Mouse (Mus musculus) bone marrow macrophage, adult 2 months (primary cell): Measurements from ENCODE around the gene Sema3g.

Source experiments
- CTCF ChIP-seq: IDR thresholded peaks from 2 replicates; pipeline ENCODE4 v1.5.1; 2012; ENCODE audit warnings: low read depth, mild to moderate bottlenecking, low read length, moderate library complexity
- POLR2A ChIP-seq: IDR thresholded peaks from 2 replicates; pipeline ENCODE4 v1.6.1; 2012; ENCODE audit warnings: mild to moderate bottlenecking, low read depth, low read length, borderline replicate concordance

- TF ChIP-seq CTCF (peak; percentile 74; the same call in 1 of the 2 replicates), POLR2A (no peak)
These were observed 54.5 kb downstream of the Sema3g start for GRCm38 (mm10) chr14:31272164-31272563.
